Mouse (Mus musculus) liver, adult (tissue): ENCODE results near the gene Ahnak2.

ENCODE experiments used
- GATA4 ChIP-seq: IDR thresholded peaks from 2 replicates; pipeline ENCODE4 v1.6.1; 2014; ENCODE audit warnings: mild to moderate bottlenecking, low read length; ENCODE audit not compliant: insufficient replicate concordance

Ahnak2 gene

GRCm38 (mm10) chr12:112801864-112802846 is at the start of gene Ahnak2:
Gene Ahnak2 (minus strand): TSS chr12:112802657.
- no peak for TF ChIP-seq GATA4

- no peak for TF ChIP-seq GATA4
Observed at GRCm38 (mm10) chr12:112851116-112851515, 48.7 kb upstream of the Ahnak2 start.

- TF ChIP-seq GATA4, result no peak
Observed at GRCm38 (mm10) chr12:112850344-112850743, 47.9 kb upstream of the Ahnak2 start.

GRCm38 (mm10) chr12:112849235-112850022 is 47.0 kb upstream of the Ahnak2 start:
- TF ChIP-seq GATA4, result no peak

- TF ChIP-seq GATA4, result no peak
Observed at GRCm38 (mm10) chr12:112847880-112848279, 45.4 kb upstream of the Ahnak2 start.

GRCm38 (mm10) chr12:112843803-112844202 is 41.3 kb upstream of the Ahnak2 start:
- TF ChIP-seq GATA4, result no peak

GRCm38 (mm10) chr12:112840209-112841086 is 38.0 kb upstream of the Ahnak2 start:
- peak; percentile 60; the same call in 1 of the 2 replicates for TF ChIP-seq GATA4

- TF ChIP-seq GATA4, result no peak
Observed at GRCm38 (mm10) chr12:112835046-112835445, 32.6 kb upstream of the Ahnak2 start.

GRCm38 (mm10) chr12:112833527-112833926 is 31.1 kb upstream of the Ahnak2 start:
- TF ChIP-seq GATA4, result no peak

GRCm38 (mm10) chr12:112832411-112832810 is 30.0 kb upstream of the Ahnak2 start:
- TF ChIP-seq GATA4, result no peak

- TF ChIP-seq GATA4, result no peak
Observed at GRCm38 (mm10) chr12:112830570-112830969, 28.1 kb upstream of the Ahnak2 start.

GRCm38 (mm10) chr12:112830141-112830540 is 27.7 kb upstream of the Ahnak2 start:
- no peak for TF ChIP-seq GATA4

- no peak; the same call in 1 of the 2 replicates for TF ChIP-seq GATA4
Observed at GRCm38 (mm10) chr12:112829244-112829864, 26.9 kb upstream of the Ahnak2 start, which contains the start of gene Cdca4. Gene Cdca4 (minus strand): TSS chr12:112829423.

GRCm38 (mm10) chr12:112828501-112829243 is 26.2 kb upstream of the Ahnak2 start:
- no peak for TF ChIP-seq GATA4

GRCm38 (mm10) chr12:112825901-112826300 is 23.4 kb upstream of the Ahnak2 start:
- TF ChIP-seq GATA4, result no peak
